Mouse (Mus musculus) myocyte (in vitro differentiated cells): ENCODE measurements at regions not wholly inside any gene's neighbourhood (a gene's known extent, or its start where the extent isn't known, plus 50 kb on each side); places are given as distances from the start of the nearest gene placed in this dataset.

ENCODE experiments used
- E2F4 ChIP-seq: IDR thresholded peaks from one replicate; pipeline ENCODE4 v1.6.1; 2011; ENCODE audit warnings: mild to moderate bottlenecking, control low read depth, moderate library complexity; ENCODE audit not compliant: insufficient read depth
- MAX ChIP-seq: IDR thresholded peaks from one replicate; pipeline ENCODE4 v1.6.1; 2011; ENCODE audit warnings: low read depth, mild to moderate bottlenecking, control low read depth
- MYOD1 ChIP-seq, 3 experiments: IDR thresholded peaks; one replicate each; pipeline ENCODE4 v1.6.1; 2011; ENCODE audit warnings: control low read depth in 2 of 3, low read depth in 2 of 3, mild to moderate bottlenecking in 2 of 3, moderate library complexity in 1 of 3; ENCODE audit not compliant: insufficient read length in 2 of 3, control insufficient read depth in 1 of 3
- POLR2A ChIP-seq: IDR thresholded peaks from one replicate; pipeline ENCODE4 v1.6.1; 2011; ENCODE audit warnings: low read depth, mild to moderate bottlenecking, control low read depth, moderate library complexity; ENCODE audit not compliant: insufficient read length
- TCF3 ChIP-seq: IDR thresholded peaks from one replicate; pipeline ENCODE4 v1.6.1; 2011; ENCODE audit warnings: low read depth, control low read depth; ENCODE audit not compliant: insufficient read length
- USF1 ChIP-seq: IDR thresholded peaks from one replicate; pipeline ENCODE4 v1.6.1; 2011; ENCODE audit warnings: low read depth, mild to moderate bottlenecking, control low read depth, moderate library complexity

DNA sequence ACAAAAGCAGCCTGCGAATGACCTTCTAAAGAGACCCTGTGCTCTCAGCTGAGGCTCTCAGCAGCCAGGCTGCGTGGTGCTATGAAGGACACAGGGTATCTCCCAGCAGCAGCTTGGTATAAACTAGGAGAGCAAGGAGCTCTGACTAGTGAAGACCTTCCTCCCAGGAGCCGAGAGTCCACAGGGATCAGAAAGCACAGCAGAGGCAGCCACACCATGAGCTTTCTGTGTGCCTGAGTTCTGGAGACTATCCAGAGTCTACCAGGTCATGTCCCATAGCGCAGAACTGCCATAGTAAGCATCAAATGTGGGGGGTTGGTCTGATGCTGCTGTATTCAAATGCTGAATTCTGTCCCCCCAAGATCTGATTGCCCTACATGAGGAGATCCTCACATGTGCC is 124.2 kb upstream of the Dynlrb2 start:
- TF ChIP-seq POLR2A (no peak), MYOD1 (IDR thresholded peaks at IDR 0.05; ENCODE audit: control insufficient read depth in 1 of 3, insufficient read length in 2 of 3, low read depth in 2 of 3) (no peak), USF1 (no peak), MAX (no peak), TCF3 (no peak), E2F4 (no peak)
